Mouse (Mus musculus) olfactory bulb, adult 2 months (tissue): ENCODE data around the gene Angptl2.

Experiments
- CTCF ChIP-seq: fragments of 200-500 bp; IDR thresholded peaks from 2 replicates; pipeline ENCODE4 v1.5.1; 2012; ENCODE audit warnings: low read depth, mild to moderate bottlenecking, low read length, moderate library complexity; ENCODE audit not compliant: insufficient read depth
- POLR2A ChIP-seq: fragments of 200-500 bp; IDR thresholded peaks from 2 replicates; pipeline ENCODE4 v1.6.1; 2012; ENCODE audit warnings: mild to moderate bottlenecking, low read depth, low read length, moderate library complexity; ENCODE audit not compliant: insufficient read depth

DNA sequence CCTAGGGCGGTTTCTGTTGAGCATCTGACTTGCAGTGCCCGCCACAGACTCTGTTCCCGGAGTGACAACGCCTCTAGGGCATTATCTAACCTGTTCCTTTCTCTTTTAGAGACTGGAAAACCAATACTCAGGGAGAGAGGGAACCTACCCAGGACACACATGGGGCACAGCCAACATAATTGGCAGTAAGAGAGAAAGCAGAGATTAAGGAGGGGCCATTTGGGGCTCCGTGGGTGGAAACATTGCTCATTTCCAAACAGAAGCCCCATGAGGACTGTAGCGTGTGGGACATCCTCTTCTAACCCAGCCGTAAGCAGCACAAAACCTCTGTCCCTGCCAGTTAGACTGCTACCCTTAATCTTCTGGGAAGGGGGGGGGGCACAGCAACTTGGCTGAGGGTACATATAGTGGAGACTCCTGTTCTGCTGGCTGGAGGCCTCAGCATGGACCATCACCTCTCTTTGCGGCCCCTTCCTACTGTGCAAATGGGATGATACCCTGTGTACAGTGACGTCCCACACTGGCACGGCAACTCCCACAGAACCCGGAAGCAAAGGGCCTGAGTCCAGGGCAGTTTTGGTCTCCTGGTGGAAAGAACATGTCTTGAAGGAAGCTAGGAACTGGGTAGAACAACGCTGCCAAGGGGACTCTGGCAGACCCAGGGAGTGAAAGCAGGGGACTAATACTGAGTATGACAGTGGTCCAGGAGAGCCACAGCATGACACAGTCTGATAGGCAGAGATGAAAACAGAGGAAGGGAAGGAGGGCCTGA lies 59.0 kb downstream of the Angptl2 start:
- no peak for TF ChIP-seq CTCF
- TF ChIP-seq POLR2A, result no peak
